Mouse (Mus musculus) neural tube, embryonic 15.5 days (tissue): Measurements from ENCODE around the gene Cyb5r4. TPM values are rescaled to one million over a fixed set of nuclear protein-coding genes. Genes with fewer than 3 reads are reported as not detected.
"Not testable (repeated sequence)": the region's sequence is repeated elsewhere in the genome, so short reads cannot be mapped to it uniquely, and the experiment has no call there.

Source experiments
- ATAC-seq: fragments of 200-750 bp; cut with Nextera tagmentation; 2 replicates; pipeline ENCODE4 v1.8.0; 2017; ENCODE audit warnings: mild to moderate bottlenecking, moderate TSS enrichment, moderate library complexity; ENCODE audit not compliant: low FRiP score
- H3K27ac ChIP-seq: fragments of 300-500 bp; sonication (generic); replicated peaks from 2 replicates; pipeline ENCODE4 v1.5.1; 2015; ENCODE audit warnings: mild to moderate bottlenecking, inconsistent platforms
- H3K27me3 ChIP-seq: fragments of 300-500 bp; sonication (generic); replicated peaks from 2 replicates; pipeline ENCODE4 v1.6.1; 2015; ENCODE audit warnings: inconsistent platforms
- H3K36me3 ChIP-seq: fragments of 300-500 bp; sonication (generic); 2 replicates; pipeline ENCODE4 v1.6.1; 2015; ENCODE audit warnings: inconsistent platforms
- H3K4me1 ChIP-seq: fragments of 300-500 bp; sonication (generic); 2 replicates; pipeline ENCODE4 v1.6.1; 2015; ENCODE audit warnings: inconsistent platforms
- H3K4me2 ChIP-seq: fragments of 300-500 bp; sonication (generic); 2 replicates; pipeline ENCODE4 v1.6.1; 2015; ENCODE audit warnings: inconsistent platforms, mild to moderate bottlenecking, moderate library complexity
- H3K4me3 ChIP-seq: fragments of 300-500 bp; sonication (generic); replicated peaks from 2 replicates; pipeline ENCODE4 v1.5.1; 2015; ENCODE audit warnings: mild to moderate bottlenecking, inconsistent platforms
- H3K9ac ChIP-seq: fragments of 300-500 bp; sonication (generic); replicated peaks from 2 replicates; pipeline ENCODE4 v1.6.1; 2015; ENCODE audit warnings: mild to moderate bottlenecking, inconsistent platforms
- H3K9me3 ChIP-seq: fragments of 300-500 bp; sonication (generic); replicated peaks from 2 replicates; pipeline ENCODE4 v1.6.1; 2016; ENCODE audit warnings: inconsistent platforms
- WGBS: fragments of 180-500 bp; shearing (Covaris S2); methylation state at CpG from one replicate; pipeline ENCODE4 v1.1.7; 2015; ENCODE audit warnings: mixed read lengths; 5-methylcytosine and 5-hydroxymethylcytosine counted together
- polyA plus RNA-seq: library from polyadenylated mRNA; unstranded; fragments of >200 nt; fragmentation: Nextera tagmentation; extraction: Ambion mirVana; gene quantifications from 2 replicates; pipeline ENCODE4 v1.2.1, GENCODE M21; 2015

Gene Cyb5r4
- polyA plus RNA-seq, 1 experiment from 2014 or later: 59.6 TPM

DNA sequence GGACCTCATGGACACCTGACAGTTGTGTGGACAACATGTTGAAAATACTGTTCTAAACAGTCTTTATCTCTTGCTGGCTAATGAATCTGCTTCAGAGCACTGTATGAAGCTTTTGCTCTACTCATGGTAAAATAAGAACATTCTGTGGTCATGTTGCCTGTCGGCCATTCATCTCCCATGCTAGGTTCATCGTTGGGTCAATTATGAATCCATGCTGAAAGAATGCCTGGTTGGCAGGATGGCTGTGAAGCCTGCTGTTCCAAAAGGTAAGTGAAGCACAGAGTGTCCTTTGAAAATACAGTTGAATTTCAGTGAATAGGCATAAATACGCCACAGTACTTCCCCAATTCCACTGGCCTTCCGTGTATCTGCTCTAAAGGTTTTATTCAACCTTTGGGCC, 10.4 kb downstream of the Cyb5r4 start:
- Histone ChIP-seq H3K4me1 (0 out of 2 replicates have a peak, but pooled peaks cover 1% of the 10 kb centered on the region), H3K4me2 (no peak overlapping the region), H3K27ac (no peak overlapping the region), H3K4me3 (no peak overlapping the region), H3K27me3 (no peaks in the 10 kb centered on the region), H3K36me3 (peaks cover 7% of the 10 kb centered on the region; the same call in 1 of the 2 replicates), H3K9me3 (no peaks in the 10 kb centered on the region), H3K9ac (no peak overlapping the region)
- no peak for ATAC-seq
- 85% methylated on average over 4 of the region's 4 CpGs for WGBS

DNA sequence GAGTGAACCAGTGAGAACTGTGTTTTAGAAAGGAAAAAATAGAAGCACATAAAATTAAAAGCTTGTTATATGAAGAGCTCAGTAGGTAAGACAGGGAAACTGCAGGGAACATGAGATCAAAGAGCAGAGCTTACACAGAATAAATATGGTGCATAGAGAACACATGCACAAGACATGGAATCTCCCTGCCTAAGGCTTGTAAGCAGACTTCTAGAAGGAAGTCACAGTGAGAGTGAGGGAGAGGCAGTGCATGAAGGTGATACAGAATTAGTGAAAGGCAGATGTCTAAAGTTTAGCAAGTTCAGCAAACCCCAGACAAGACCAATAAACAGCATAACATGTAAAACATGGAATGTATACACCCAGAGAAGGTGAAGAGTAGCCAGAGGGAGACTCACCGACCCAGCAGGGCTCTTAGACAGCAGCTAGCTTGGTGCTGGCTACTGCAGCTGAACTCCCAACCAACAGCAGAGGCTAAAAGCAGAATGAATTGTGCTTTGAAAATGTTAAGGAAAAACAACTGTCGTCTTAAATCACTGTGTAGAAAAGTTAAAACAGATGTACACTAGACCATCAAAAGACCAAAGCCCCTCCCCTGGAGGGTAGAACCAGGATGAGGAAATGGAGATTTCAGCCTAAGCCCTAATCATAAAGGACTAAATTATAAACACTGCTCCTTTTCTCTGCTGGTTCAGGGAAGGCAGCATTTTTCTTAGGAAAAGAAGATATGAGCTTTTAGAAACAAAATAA, 13.2 kb downstream of the Cyb5r4 start:
- Histone ChIP-seq H3K36me3 (peaks cover 3% of the 10 kb centered on the region; the same call in 1 of the 2 replicates), H3K4me2 (no peak overlapping the region), H3K27me3 (no peaks in the 10 kb centered on the region), H3K4me3 (no peak overlapping the region), H3K27ac (no peak overlapping the region), H3K9ac (no peak overlapping the region), H3K9me3 (no peaks in the 10 kb centered on the region), H3K4me1 (no peaks in the 10 kb centered on the region)
- 80% methylated on average over 2 of the region's 2 CpGs for WGBS
- ATAC-seq: no peak

DNA sequence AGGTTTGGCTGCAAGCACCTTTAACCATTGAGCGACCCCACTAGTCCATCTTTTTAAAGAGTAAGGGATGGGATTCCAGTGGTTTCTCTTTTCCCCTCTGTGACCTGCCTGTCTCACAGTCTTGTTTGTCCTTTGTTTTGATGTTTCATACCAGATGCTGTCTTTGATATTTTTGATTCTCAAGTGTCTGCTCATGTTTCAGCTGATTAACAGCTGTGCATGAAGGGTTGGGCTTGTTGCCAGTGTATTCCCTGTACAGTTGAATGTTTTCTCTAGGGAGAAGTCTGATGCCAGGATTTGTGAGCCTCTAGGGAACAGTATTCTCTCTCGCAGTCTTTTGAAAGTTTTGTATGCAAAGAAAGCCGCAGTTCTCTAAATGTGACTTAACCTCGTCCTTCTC, 27.6 kb downstream of the Cyb5r4 start:
- Histone ChIP-seq H3K4me3 (no peak overlapping the region), H3K4me1 (no peaks in the 10 kb centered on the region), H3K9ac (no peak overlapping the region), H3K27ac (no peak overlapping the region), H3K36me3 (peaks cover 29% of the 10 kb centered on the region), H3K4me2 (no peak overlapping the region), H3K27me3 (no peaks in the 10 kb centered on the region), H3K9me3 (no peaks in the 10 kb centered on the region)
- no peak for ATAC-seq
- WGBS: 49% methylated on average over 4 of the region's 4 CpGs

DNA sequence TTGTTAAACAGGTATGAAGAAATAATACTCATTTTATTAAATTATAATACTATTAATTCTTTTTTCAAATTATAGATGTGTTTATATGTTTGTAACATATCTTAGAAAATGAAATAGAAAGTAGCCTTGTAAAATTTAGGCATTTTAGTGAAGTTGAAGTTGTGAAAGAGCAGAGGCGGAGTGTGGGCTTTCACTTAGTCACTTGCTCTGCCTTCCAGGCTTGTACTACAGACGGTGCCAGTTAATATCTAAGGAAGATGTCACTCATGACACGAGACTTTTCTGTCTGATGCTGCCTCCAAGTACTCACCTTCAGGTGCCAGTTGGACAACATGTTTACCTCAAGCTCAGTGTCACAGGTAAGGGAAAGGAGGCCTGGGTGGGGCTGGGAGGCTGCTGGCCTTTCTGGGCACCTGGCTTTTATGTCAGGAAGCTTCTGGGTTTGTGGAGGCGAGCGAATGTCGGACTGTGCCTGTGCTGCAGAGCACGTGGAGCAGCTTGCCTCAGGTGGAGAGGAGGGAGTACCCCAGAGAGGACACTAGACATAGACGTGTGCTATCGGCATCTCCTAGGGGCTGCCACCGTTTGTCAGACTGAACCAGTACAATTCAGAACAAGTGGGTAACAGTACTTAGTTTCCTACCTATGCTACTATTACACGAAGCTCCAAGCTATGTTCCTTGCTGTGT, 33.9 kb downstream of the Cyb5r4 start:
- Histone ChIP-seq H3K4me1 (no peaks in the 10 kb centered on the region), H3K9me3 (no peaks in the 10 kb centered on the region), H3K9ac (no peak overlapping the region), H3K27ac (no peak overlapping the region), H3K4me3 (no peak overlapping the region), H3K36me3 (peaks cover 36% of the 10 kb centered on the region), H3K4me2 (no peak overlapping the region), H3K27me3 (no peaks in the 10 kb centered on the region)
- ATAC-seq: no peak
- WGBS: 93% methylated on average over 11 of the region's 11 CpGs

DNA sequence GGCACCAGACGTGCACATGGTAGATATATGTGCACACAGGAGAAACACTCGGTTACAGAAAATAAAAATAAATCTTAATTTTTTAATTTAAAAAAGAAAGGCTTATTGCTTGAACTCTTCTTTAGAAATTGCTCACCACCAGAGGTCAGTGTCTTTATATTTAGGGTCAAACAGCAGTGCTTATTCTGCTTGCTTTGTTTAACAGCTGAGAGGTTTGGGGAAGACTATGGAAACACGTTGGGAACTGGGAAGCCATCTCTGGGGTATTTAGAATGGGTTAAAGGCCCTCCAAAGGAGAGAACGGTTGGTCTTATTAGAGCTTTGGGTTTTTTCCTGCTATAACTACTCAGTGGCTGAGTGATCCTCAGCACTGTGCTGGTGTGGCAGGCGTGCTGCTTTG, 40.5 kb downstream of the Cyb5r4 start:
- no peak for ATAC-seq

DNA sequence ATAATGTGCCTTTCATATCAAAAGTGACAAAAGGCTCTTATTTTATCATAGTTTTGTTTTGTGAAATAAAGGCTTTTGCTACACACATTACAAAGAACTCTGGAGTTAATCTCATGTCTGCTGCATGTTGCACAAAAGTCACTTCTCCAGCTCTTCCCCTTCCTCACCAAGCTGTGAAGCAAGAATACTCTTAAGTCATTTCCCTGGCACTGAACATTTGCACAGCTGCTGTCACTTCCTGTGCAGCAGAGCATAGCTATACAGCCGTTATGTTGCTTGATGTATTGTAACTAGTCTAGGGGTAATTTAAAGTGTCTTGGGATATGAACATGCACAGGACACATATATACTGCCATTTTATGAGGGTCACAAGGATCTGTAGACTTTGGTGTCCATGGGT, 46.3 kb downstream of the Cyb5r4 start:
- no peak overlapping the region for H3K4me3 ChIP-seq
- H3K27ac ChIP-seq: no peak overlapping the region
- H3K36me3 ChIP-seq: peaks cover 54% of the 10 kb centered on the region
- WGBS: 90% methylated on average over 1 of the region's 1 CpGs
- H3K4me1 ChIP-seq: no peaks in the 10 kb centered on the region
- ATAC-seq: no peak
- no peak overlapping the region for H3K4me2 ChIP-seq
- no peak overlapping the region for H3K9ac ChIP-seq
- H3K27me3 ChIP-seq: no peaks in the 10 kb centered on the region
- H3K9me3 ChIP-seq: no peaks in the 10 kb centered on the region

More for the DNA sequence above, 40.5 kb downstream of the Cyb5r4 start:
- no peak overlapping the region for H3K4me2 ChIP-seq
- 74% methylated on average over 5 of the region's 5 CpGs for WGBS
- no peaks in the 10 kb centered on the region for H3K9me3 ChIP-seq
- H3K4me1 ChIP-seq: no peaks in the 10 kb centered on the region
- no peak overlapping the region for H3K9ac ChIP-seq
- H3K4me3 ChIP-seq: no peak overlapping the region
- peaks cover 64% of the 10 kb centered on the region for H3K36me3 ChIP-seq
- H3K27ac ChIP-seq: no peak overlapping the region
- H3K27me3 ChIP-seq: no peaks in the 10 kb centered on the region

DNA sequence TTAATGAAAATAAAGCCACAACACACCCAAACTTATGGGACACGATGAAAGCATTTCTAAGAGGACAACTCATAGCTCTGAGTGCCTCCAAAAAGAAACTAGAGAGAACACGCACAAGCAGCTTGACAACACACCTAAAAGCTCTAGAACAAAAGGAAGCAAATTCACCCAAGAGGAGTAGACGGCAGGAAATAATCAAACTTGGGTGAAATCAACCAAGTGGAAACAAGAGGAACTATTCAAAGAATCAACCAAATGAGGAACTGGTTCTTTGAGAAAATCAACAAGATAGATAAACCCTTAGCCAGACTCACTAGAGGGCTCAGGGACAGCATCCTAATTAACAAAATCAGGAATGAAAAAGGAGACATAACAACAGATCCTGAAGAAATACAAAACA, 49.8 kb downstream of the Cyb5r4 start:
- 97% methylated on average over 3 of the region's 3 CpGs for WGBS
- H3K36me3 ChIP-seq: peaks cover 33% of the 10 kb centered on the region
- H3K27me3 ChIP-seq, H3K27ac ChIP-seq, H3K4me3 ChIP-seq, H3K4me1 ChIP-seq, H3K9ac ChIP-seq, ATAC-seq, H3K4me2 ChIP-seq, H3K9me3 ChIP-seq: not testable (repeated sequence)

DNA sequence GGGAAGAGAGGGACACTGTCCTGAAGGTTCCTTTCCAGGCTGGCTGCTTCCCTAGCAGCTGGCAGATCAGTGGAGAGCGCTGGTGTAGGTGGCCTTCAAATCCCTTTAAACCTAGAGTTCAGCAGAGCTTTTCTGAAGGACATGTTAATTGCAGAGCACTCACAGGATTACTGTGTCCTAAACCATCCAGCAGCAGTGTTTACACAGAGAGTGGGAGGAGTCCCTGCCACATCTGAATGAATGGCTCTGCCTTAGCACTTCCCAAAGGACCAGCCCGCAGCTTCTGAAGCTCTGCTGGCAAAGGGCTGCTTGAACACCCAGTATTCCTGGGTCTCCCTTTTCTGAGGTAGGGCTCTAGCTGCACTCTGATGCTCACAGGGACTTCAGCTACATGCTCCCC, 56.1 kb downstream of the Cyb5r4 start:
- Histone ChIP-seq H3K4me2 (no peak overlapping the region), H3K36me3 (peaks cover 4% of the 10 kb centered on the region; the same call in 1 of the 2 replicates), H3K27me3 (no peaks in the 10 kb centered on the region), H3K9ac (no peak overlapping the region), H3K4me1 (no peaks in the 10 kb centered on the region), H3K27ac (no peak overlapping the region), H3K4me3 (no peak overlapping the region), H3K9me3 (no peaks in the 10 kb centered on the region)
- WGBS: 18% methylated on average over 2 of the region's 2 CpGs
- ATAC-seq: no peak

DNA sequence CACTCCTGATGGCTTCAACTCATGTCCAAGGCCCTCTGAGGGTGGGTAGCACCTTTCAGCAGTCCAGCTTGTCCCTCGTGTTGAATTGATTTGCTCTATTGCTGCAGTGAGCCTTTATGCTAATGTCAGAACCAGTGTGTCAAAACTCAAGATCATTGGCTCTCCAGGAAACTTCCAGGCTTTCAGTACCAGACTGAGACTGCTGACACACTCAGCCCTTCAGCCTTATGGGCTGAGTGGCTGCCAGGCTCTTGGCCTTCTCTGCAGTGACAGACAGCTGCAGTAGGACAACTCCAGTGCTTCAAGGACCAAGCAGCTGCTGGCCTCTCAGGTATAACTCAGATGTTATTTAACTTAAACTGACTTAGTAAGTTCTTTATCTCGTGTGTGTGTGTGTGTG, 57.7 kb downstream of the Cyb5r4 start:
- Histone ChIP-seq H3K27ac (no peak overlapping the region), H3K4me3 (no peak overlapping the region), H3K9me3 (no peaks in the 10 kb centered on the region), H3K27me3 (no peaks in the 10 kb centered on the region), H3K4me1 (no peaks in the 10 kb centered on the region), H3K4me2 (no peak overlapping the region), H3K9ac (no peak overlapping the region), H3K36me3 (peaks cover 2% of the 10 kb centered on the region; the same call in 1 of the 2 replicates)
- ATAC-seq: no peak
- WGBS: 54% methylated on average over 2 of the region's 2 CpGs

DNA sequence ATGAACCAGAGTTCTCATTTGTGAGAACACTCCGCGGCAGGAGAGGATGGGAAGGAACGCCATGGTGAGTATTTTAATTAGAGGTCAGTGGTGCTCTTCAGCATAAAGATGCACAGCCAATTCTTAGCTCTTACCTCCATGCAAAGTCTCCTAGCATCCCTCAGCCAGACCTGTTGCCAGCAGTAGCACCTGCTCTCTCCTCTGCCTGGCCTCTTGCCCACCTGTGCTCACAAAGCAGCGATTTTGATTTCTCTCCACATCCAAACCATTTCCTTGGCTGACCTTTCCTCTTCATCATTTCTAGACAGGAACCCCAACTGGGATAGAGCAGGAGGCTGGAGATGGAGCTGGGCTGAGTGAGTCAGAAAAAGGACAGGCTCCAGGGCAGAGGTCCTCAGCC, 65.2 kb downstream of the Cyb5r4 start:
- no peak overlapping the region for H3K4me2 ChIP-seq
- H3K36me3 ChIP-seq: no peaks in the 10 kb centered on the region
- WGBS: 87% methylated on average over 4 of the region's 4 CpGs
- ATAC-seq: no peak
- no peak overlapping the region for H3K4me3 ChIP-seq
- no peak overlapping the region for H3K9ac ChIP-seq
- no peak overlapping the region for H3K27ac ChIP-seq
- H3K9me3 ChIP-seq: no peaks in the 10 kb centered on the region
- H3K4me1 ChIP-seq: no peaks in the 10 kb centered on the region
- H3K27me3 ChIP-seq: no peaks in the 10 kb centered on the region

DNA sequence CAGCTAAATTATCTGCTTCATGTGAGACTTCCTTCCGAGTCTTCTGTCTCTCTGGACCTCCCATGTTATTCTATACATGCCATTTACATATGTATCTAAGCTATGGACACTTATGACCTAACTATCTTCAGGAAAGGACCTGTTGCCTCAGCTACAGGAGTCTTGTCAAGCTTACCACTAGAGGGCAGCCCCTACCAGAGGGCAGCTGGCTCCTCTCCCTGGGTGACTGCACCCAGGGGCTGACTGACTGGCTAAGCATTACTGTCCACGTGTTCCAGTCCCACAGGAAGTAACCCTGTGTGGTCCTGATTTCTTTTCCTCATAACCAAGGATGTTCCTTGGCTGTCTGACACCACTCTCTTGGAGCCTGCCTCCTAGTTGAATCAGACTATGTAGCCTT, 76.2 kb downstream of the Cyb5r4 start:
- Histone ChIP-seq H3K4me1 (no peaks in the 10 kb centered on the region), H3K36me3 (no peaks in the 10 kb centered on the region), H3K27ac (no peak overlapping the region), H3K9me3 (no peaks in the 10 kb centered on the region), H3K4me3 (no peak overlapping the region), H3K9ac (no peak overlapping the region), H3K27me3 (no peaks in the 10 kb centered on the region), H3K4me2 (no peak overlapping the region)
- no peak for ATAC-seq
- WGBS: 60% methylated on average over 2 of the region's 2 CpGs

DNA sequence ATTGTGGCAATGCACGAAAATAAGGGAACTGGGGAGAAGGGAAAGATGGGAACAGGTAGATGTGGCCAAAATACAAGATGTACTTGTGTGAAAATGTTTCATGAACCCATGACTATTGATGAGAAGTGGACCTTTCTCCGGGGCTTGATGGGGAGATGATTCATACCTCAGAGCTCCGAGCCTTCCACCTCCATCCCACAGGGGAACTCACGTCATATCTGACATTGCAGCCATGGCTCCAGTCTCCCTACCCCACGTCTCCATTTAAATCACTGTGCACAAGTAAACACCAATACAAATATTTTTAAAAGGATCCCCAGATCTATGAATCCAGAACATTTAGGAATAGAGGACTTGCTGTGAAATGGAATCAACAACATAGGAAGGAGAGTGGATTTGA, 93.2 kb downstream of the Cyb5r4 start:
- Histone ChIP-seq H3K9ac (no peak overlapping the region), H3K27me3 (no peaks in the 10 kb centered on the region)
- 84% methylated on average over 5 of the region's 5 CpGs for WGBS

More for the DNA sequence above, 93.2 kb downstream of the Cyb5r4 start:
- Histone ChIP-seq H3K27ac (peak overlapping the region; percentile 70), H3K4me2 (0 out of 2 replicates have a peak overlapping the region, but pooled peaks have one; percentile 11), H3K4me1 (peaks cover 13% of the 10 kb centered on the region), H3K4me3 (no peak overlapping the region), H3K9me3 (no peaks in the 10 kb centered on the region), H3K36me3 (no peaks in the 10 kb centered on the region)
- ATAC-seq: peak; percentile 40; the same call in 1 of the 2 replicates
